Mouse (Mus musculus): ENCODE measurements at regions not wholly inside any gene's neighbourhood (a gene's known extent, or its start where the extent isn't known, plus 50 kb on each side); places are given as distances from the start of the nearest gene placed in this dataset.

GRCm38 (mm10) chr10:111558675-111559340 is 52.7 kb downstream of the Phlda1 start:
- no peak overlapping the region for H3K4me3 ChIP-seq (ENCODE audit: low read depth, low read length)
- no peak for TF ChIP-seq CTCF (IDR thresholded peaks at IDR 0.05)
- ATAC-seq (ENCODE audit: low FRiP score): no peak

GRCm38 (mm10) chr10:111559341-111560246 is 53.5 kb downstream of the Phlda1 start:
- DNase-seq (ENCODE audit: low spot score) (no peak), ATAC-seq (ENCODE audit: low FRiP score) (no peak)
- no peak overlapping the region for H3K4me2 ChIP-seq (ENCODE audit: low read depth, low read length, poor library complexity, severe bottlenecking)
- no peak overlapping the region for H3K4me3 ChIP-seq (ENCODE audit: low read depth, low read length)
- H3K9ac ChIP-seq (replicated peaks; ENCODE audit: low read length, poor library complexity, severe bottlenecking): no peak overlapping the region
- WGBS: 52% methylated on average over 17 of the region's 17 CpGs
- no peaks in the 10 kb centered on the region for H3K27me3 ChIP-seq (ENCODE audit: insufficient read depth, low read length)
- H3K27ac ChIP-seq (ENCODE audit: low read depth, low read length): no peak overlapping the region
- no peaks in the 10 kb centered on the region for H3K36me3 ChIP-seq (ENCODE audit: insufficient read depth, low read length)
- no peaks in the 10 kb centered on the region for H3K4me1 ChIP-seq (ENCODE audit: insufficient read depth, low read length)
- TF ChIP-seq CTCF (IDR thresholded peaks at IDR 0.05): no peak
- no peaks in the 10 kb centered on the region for H3K9me3 ChIP-seq (ENCODE audit: low read length)

More at GRCm38 (mm10) chr10:111558675-111559340, 52.7 kb downstream of the Phlda1 start:
- Histone ChIP-seq H3K4me1 (ENCODE audit: insufficient read depth, low read length) (no peaks in the 10 kb centered on the region), H3K27ac (ENCODE audit: low read depth, low read length) (no peak overlapping the region), H3K4me2 (ENCODE audit: low read depth, low read length, poor library complexity, severe bottlenecking) (no peak overlapping the region), H3K9ac (replicated peaks; ENCODE audit: low read length, poor library complexity, severe bottlenecking) (no peak overlapping the region), H3K27me3 (ENCODE audit: insufficient read depth, low read length) (no peaks in the 10 kb centered on the region), H3K36me3 (ENCODE audit: insufficient read depth, low read length) (no peaks in the 10 kb centered on the region), H3K9me3 (ENCODE audit: low read length) (no peaks in the 10 kb centered on the region)
- WGBS: 67% methylated on average over 10 of the region's 10 CpGs
- DNase-seq (ENCODE audit: low spot score): no peak

- Histone ChIP-seq H3K27ac (ENCODE audit: low read depth, low read length) (no peak overlapping the region), H3K27me3 (ENCODE audit: insufficient read depth, low read length) (no peaks in the 10 kb centered on the region), H3K4me2 (ENCODE audit: low read depth, low read length, poor library complexity, severe bottlenecking) (no peak overlapping the region), H3K9ac (replicated peaks; ENCODE audit: low read length, poor library complexity, severe bottlenecking) (no peak overlapping the region), H3K9me3 (ENCODE audit: low read length) (no peaks in the 10 kb centered on the region), H3K4me1 (ENCODE audit: insufficient read depth, low read length) (no peaks in the 10 kb centered on the region), H3K36me3 (ENCODE audit: insufficient read depth, low read length) (no peaks in the 10 kb centered on the region), H3K4me3 (ENCODE audit: low read depth, low read length) (no peak overlapping the region)
- no peak for DNase-seq (ENCODE audit: low spot score)
- TF ChIP-seq CTCF (IDR thresholded peaks at IDR 0.05): no peak
- no peak for ATAC-seq (ENCODE audit: low FRiP score)
- WGBS: 78% methylated on average over 8 of the region's 8 CpGs
These were observed 56.5 kb downstream of the Phlda1 start for GRCm38 (mm10) chr10:111562628-111563027.

GRCm38 (mm10) chr10:111566873-111567381 is 60.8 kb downstream of the Phlda1 start:
- 51% methylated on average over 12 of the region's 12 CpGs for WGBS
- peak overlapping the region; percentile 32; the same call in 1 of the 2 replicates for H3K27ac ChIP-seq (ENCODE audit: low read depth, low read length)

GRCm38 (mm10) chr10:111570501-111571258 is 64.6 kb downstream of the Phlda1 start:
- Histone ChIP-seq H3K27ac (ENCODE audit: low read depth, low read length) (no peak overlapping the region), H3K36me3 (ENCODE audit: insufficient read depth, low read length) (no peaks in the 10 kb centered on the region), H3K27me3 (ENCODE audit: insufficient read depth, low read length) (no peaks in the 10 kb centered on the region), H3K9ac (replicated peaks; ENCODE audit: low read length, poor library complexity, severe bottlenecking) (no peak overlapping the region), H3K4me2 (ENCODE audit: low read depth, low read length, poor library complexity, severe bottlenecking) (no peak overlapping the region), H3K4me1 (ENCODE audit: insufficient read depth, low read length) (no peaks in the 10 kb centered on the region), H3K4me3 (ENCODE audit: low read depth, low read length) (no peak overlapping the region), H3K9me3 (ENCODE audit: low read length) (no peaks in the 10 kb centered on the region)
- no peak for DNase-seq (ENCODE audit: low spot score)
- 75% methylated on average over 7 of the region's 7 CpGs for WGBS
- no peak for ATAC-seq (ENCODE audit: low FRiP score)
- TF ChIP-seq CTCF (IDR thresholded peaks at IDR 0.05): no peak

More at GRCm38 (mm10) chr10:111566873-111567381, 60.8 kb downstream of the Phlda1 start:
- no peak overlapping the region for H3K9ac ChIP-seq (replicated peaks; ENCODE audit: low read length, poor library complexity, severe bottlenecking)
- H3K27me3 ChIP-seq (ENCODE audit: insufficient read depth, low read length): no peaks in the 10 kb centered on the region
- no peaks in the 10 kb centered on the region for H3K4me1 ChIP-seq (ENCODE audit: insufficient read depth, low read length)
- H3K4me2 ChIP-seq (ENCODE audit: low read depth, low read length, poor library complexity, severe bottlenecking): no peak overlapping the region
- H3K4me3 ChIP-seq (ENCODE audit: low read depth, low read length): no peak overlapping the region
- H3K36me3 ChIP-seq (ENCODE audit: insufficient read depth, low read length): no peaks in the 10 kb centered on the region
- ATAC-seq (ENCODE audit: low FRiP score): peak; percentile 68
- TF ChIP-seq CTCF (IDR thresholded peaks at IDR 0.05): no peak
- peak; percentile 79 for DNase-seq (ENCODE audit: low spot score)
- H3K9me3 ChIP-seq (ENCODE audit: low read length): no peaks in the 10 kb centered on the region
